Mouse (Mus musculus) heart, embryonic 16.5 days (tissue): ENCODE data around the gene Ass1. TPM values are rescaled to one million over a fixed set of nuclear protein-coding genes. Genes with fewer than 3 reads are reported as not detected.

Experiments used
- ATAC-seq: fragments of 200-750 bp; cut with Nextera tagmentation; replicated peaks from 2 replicates; pipeline ENCODE4 v1.8.0; 2017; ENCODE audit warnings: moderate number of reproducible peaks; ENCODE audit not compliant: insufficient read depth, low FRiP score; ENCODE audit errors: extremely low read depth
- H3K27ac ChIP-seq: fragments of 300-500 bp; sonication (generic); 2 replicates; pipeline ENCODE4 v1.5.1; 2014; ENCODE audit warnings: mild to moderate bottlenecking, low read length, control low read depth, moderate library complexity
- H3K27me3 ChIP-seq: fragments of 300-500 bp; sonication (generic); 2 replicates; pipeline ENCODE4 v1.6.1; 2014; ENCODE audit warnings: low read length, mixed read lengths; ENCODE audit not compliant: control insufficient read depth, insufficient read depth
- H3K36me3 ChIP-seq: fragments of 300-500 bp; sonication (generic); 2 replicates; pipeline ENCODE4 v1.6.1; 2014; ENCODE audit not compliant: control insufficient read depth, insufficient read depth
- H3K4me1 ChIP-seq: fragments of 300-500 bp; sonication (generic); 2 replicates; pipeline ENCODE4 v1.6.1; 2014; ENCODE audit warnings: low read length, mixed read lengths; ENCODE audit not compliant: control insufficient read depth, insufficient read depth
- H3K4me2 ChIP-seq: fragments of 300-500 bp; sonication (generic); 2 replicates; pipeline ENCODE4 v1.6.1; 2014; ENCODE audit warnings: low read depth, mild to moderate bottlenecking, control low read depth, low read length
- H3K4me3 ChIP-seq: fragments of 300-500 bp; sonication (generic); 2 replicates; pipeline ENCODE4 v1.5.1; 2014; ENCODE audit warnings: mild to moderate bottlenecking, control low read depth, low read length
- H3K9ac ChIP-seq: fragments of 300-500 bp; sonication (generic); 2 replicates; pipeline ENCODE4 v1.6.1; 2014; ENCODE audit warnings: low read length, control low read depth
- H3K9me3 ChIP-seq: fragments of 300-500 bp; sonication (generic); replicated peaks from 2 replicates; pipeline ENCODE4 v1.6.1; 2016; ENCODE audit warnings: low read length; ENCODE audit not compliant: control insufficient read depth
- WGBS: fragments of 180-500 bp; shearing (Covaris S2); extraction: QIAGEN DNeasy Blood & Tissue Kit; methylation state at CpG from one replicate; pipeline ENCODE4 v1.1.7; 2014; 5-methylcytosine and 5-hydroxymethylcytosine counted together
- polyA plus RNA-seq: library from polyadenylated mRNA; unstranded; fragments of >200 nt; fragmentation: Nextera tagmentation; extraction: Ambion mirVana; gene quantifications from 2 replicates; pipeline ENCODE4 v1.2.1, GENCODE M21; 2015

Gene Ass1
- polyA plus RNA-seq, 1 experiment from 2014 or later, result 11.8 TPM

GRCm38 (mm10) chr2:31453011-31453410 is 17.0 kb upstream of the Ass1 start:
- Histone ChIP-seq H3K4me1 (peaks cover 51% of the 10 kb centered on the region), H3K27me3 (no peaks in the 10 kb centered on the region; the same call in 1 of the 2 replicates), H3K4me3 (no peak overlapping the region), H3K36me3 (no peaks in the 10 kb centered on the region), H3K27ac (no peak overlapping the region), H3K9ac (no peak overlapping the region), H3K9me3 (no peaks in the 10 kb centered on the region), H3K4me2 (no peak overlapping the region)
- ATAC-seq, result no peak
- 85% methylated on average over 13 of the region's 13 CpGs for WGBS

- H3K27me3 ChIP-seq, result peaks cover under 1% of the 10 kb centered on the region; the same call in 1 of the 2 replicates
- peak overlapping the region; percentile 86 for H3K27ac ChIP-seq
- H3K4me1 ChIP-seq, result peaks cover 48% of the 10 kb centered on the region
- no peak overlapping the region for H3K4me3 ChIP-seq
- no peaks in the 10 kb centered on the region for H3K9me3 ChIP-seq
- peak overlapping the region; percentile 34 for H3K9ac ChIP-seq
- no peaks in the 10 kb centered on the region for H3K36me3 ChIP-seq
- 36% methylated on average over 11 of the region's 11 CpGs for WGBS
- no peak overlapping the region for H3K4me2 ChIP-seq
- 0 out of 2 replicates have a peak, but pooled peaks have one; percentile 2 for ATAC-seq
Observed at GRCm38 (mm10) chr2:31453559-31454177, 16.3 kb upstream of the Ass1 start.

- 33% methylated on average over 8 of the region's 8 CpGs for WGBS
- Histone ChIP-seq H3K4me2 (peak overlapping the region; percentile 29; the same call in 1 of the 2 replicates), H3K9ac (peak overlapping the region; percentile 61)
Observed at GRCm38 (mm10) chr2:31454280-31454679, 15.7 kb upstream of the Ass1 start.

GRCm38 (mm10) chr2:31455418-31455817 is 14.6 kb upstream of the Ass1 start:
- Histone ChIP-seq H3K4me2 (peak overlapping the region; percentile 30), H3K27ac (peak overlapping the region; percentile 29; the same call in 1 of the 2 replicates), H3K36me3 (no peaks in the 10 kb centered on the region), H3K4me3 (no peak overlapping the region), H3K27me3 (peaks cover 12% of the 10 kb centered on the region; the same call in 1 of the 2 replicates), H3K9ac (no peak overlapping the region), H3K4me1 (peaks cover 34% of the 10 kb centered on the region), H3K9me3 (no peaks in the 10 kb centered on the region)
- 64% methylated on average over 7 of the region's 7 CpGs for WGBS
- ATAC-seq, result no peak

More at GRCm38 (mm10) chr2:31454280-31454679, 15.7 kb upstream of the Ass1 start:
- H3K4me1 ChIP-seq, result peaks cover 42% of the 10 kb centered on the region
- H3K4me3 ChIP-seq, result no peak overlapping the region
- peak; percentile 72 for ATAC-seq
- peak overlapping the region; percentile 86 for H3K27ac ChIP-seq
- H3K36me3 ChIP-seq, result no peaks in the 10 kb centered on the region
- H3K9me3 ChIP-seq, result no peaks in the 10 kb centered on the region
- peaks cover 5% of the 10 kb centered on the region; the same call in 1 of the 2 replicates for H3K27me3 ChIP-seq

GRCm38 (mm10) chr2:31458460-31458859 is 11.5 kb upstream of the Ass1 start:
- ATAC-seq, result no peak
- WGBS, result 62% methylated on average over 5 of the region's 5 CpGs
- peaks cover 27% of the 10 kb centered on the region; the same call in 1 of the 2 replicates for H3K27me3 ChIP-seq

GRCm38 (mm10) chr2:31458989-31459936 is 10.7 kb upstream of the Ass1 start:
- H3K9me3 ChIP-seq, result no peaks in the 10 kb centered on the region
- peak overlapping the region; percentile 71; the same call in 1 of the 2 replicates for H3K4me2 ChIP-seq
- no peak overlapping the region for H3K9ac ChIP-seq
- H3K36me3 ChIP-seq, result no peaks in the 10 kb centered on the region
- no peak overlapping the region for H3K27ac ChIP-seq
- no peak for ATAC-seq
- peak overlapping the region; percentile 47 for H3K4me3 ChIP-seq
- H3K4me1 ChIP-seq, result peaks cover 18% of the 10 kb centered on the region
- WGBS, result 42% methylated on average over 16 of the region's 16 CpGs
- peaks cover 27% of the 10 kb centered on the region; the same call in 1 of the 2 replicates for H3K27me3 ChIP-seq

More at GRCm38 (mm10) chr2:31458460-31458859, 11.5 kb upstream of the Ass1 start:
- no peak overlapping the region for H3K9ac ChIP-seq
- H3K9me3 ChIP-seq, result no peaks in the 10 kb centered on the region
- H3K4me2 ChIP-seq, result no peak overlapping the region
- peaks cover 25% of the 10 kb centered on the region for H3K4me1 ChIP-seq
- no peaks in the 10 kb centered on the region for H3K36me3 ChIP-seq
- H3K27ac ChIP-seq, result no peak overlapping the region
- no peak overlapping the region for H3K4me3 ChIP-seq

GRCm38 (mm10) chr2:31460025-31460571 is 9.9 kb upstream of the Ass1 start:
- H3K4me1 ChIP-seq, result peaks cover 10% of the 10 kb centered on the region
- H3K27me3 ChIP-seq, result peaks cover 27% of the 10 kb centered on the region
- peak overlapping the region; percentile 71 for H3K4me2 ChIP-seq
- ATAC-seq, result no peak
- H3K27ac ChIP-seq, result no peak overlapping the region
- peak overlapping the region; percentile 48 for H3K9ac ChIP-seq
- H3K9me3 ChIP-seq, result no peaks in the 10 kb centered on the region
- 3% methylated on average over 48 of the region's 48 CpGs for WGBS
- H3K36me3 ChIP-seq, result no peaks in the 10 kb centered on the region
- peak overlapping the region; percentile 47 for H3K4me3 ChIP-seq

- Histone ChIP-seq H3K27ac (no peak overlapping the region), H3K4me3 (no peak overlapping the region), H3K9me3 (no peaks in the 10 kb centered on the region), H3K9ac (no peak overlapping the region), H3K4me2 (no peak overlapping the region), H3K27me3 (peaks cover 27% of the 10 kb centered on the region), H3K4me1 (0 out of 2 replicates have a peak, but pooled peaks cover 4% of the 10 kb centered on the region), H3K36me3 (no peaks in the 10 kb centered on the region)
- 68% methylated on average over 7 of the region's 7 CpGs for WGBS
- no peak for ATAC-seq
Observed at GRCm38 (mm10) chr2:31460920-31461319, 9.1 kb upstream of the Ass1 start.
